In the genomic region with DNA sequence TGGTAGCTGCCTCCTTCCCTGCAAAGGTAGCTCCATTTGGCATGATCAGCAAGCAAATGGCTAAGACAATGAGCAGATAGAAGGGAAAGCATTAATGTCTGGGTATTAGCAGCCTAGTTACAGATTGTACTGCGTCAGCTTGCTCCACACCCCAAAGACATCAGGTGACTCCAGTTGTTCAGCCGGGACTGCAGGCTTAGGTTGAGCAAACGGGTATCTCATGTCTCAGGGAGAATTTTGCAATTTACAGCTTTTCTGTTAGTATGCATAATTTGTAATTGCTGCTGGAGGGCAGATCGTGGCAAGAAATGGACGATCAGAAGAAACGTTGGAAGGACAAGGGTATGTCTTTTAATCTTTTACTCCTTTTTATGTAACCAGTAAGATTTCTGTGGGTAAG, we compare ENCODE assay signal across 10 mouse cellular contexts. TPM values are rescaled to one million over a fixed set of nuclear protein-coding genes. Genes with fewer than 3 reads are reported as not detected.
A peak's percentile ranks its signal among the peaks of the same experiment; 100 is the strongest.
DNase-seq lines count a peak whose midpoint lies in the region; ATAC-seq and TF ChIP-seq lines count a peak whose summit lies in the region.
"Had no signal": no experiment of that assay in that cellular context is flagged by ENCODE, and none has a peak within 500 bp of the region (broad histone marks: within the 10 kb centered on the region; RNA-seq: fewer than 3 reads in every experiment).

No protein-coding gene starts in this region.

- no peak for TF ChIP-seq CTCF in lung, postnatal 0 days (IDR thresholded peaks at IDR 0.05)

- no peak overlapping the region for H3K27ac ChIP-seq in lung, postnatal 0 days (ENCODE audit: low read length)
- H3K27ac ChIP-seq: neural tube, embryonic 12.5 days had no signal

- H3K4me2 ChIP-seq in lung, postnatal 0 days (replicated peaks; ENCODE audit: low read depth, low read length) = no peak overlapping the region
- H3K4me2 ChIP-seq: neural tube, embryonic 12.5 days had no signal

- H3K27me3 ChIP-seq in lung, postnatal 0 days (replicated peaks; ENCODE audit: insufficient read depth, low read length) = no peaks in the 10 kb centered on the region
- H3K27me3 ChIP-seq: neural tube, embryonic 12.5 days; Patski had no signal

- H3K9me3 ChIP-seq in lung, postnatal 0 days (ENCODE audit: low read length) = no peaks in the 10 kb centered on the region
- H3K9me3 ChIP-seq: neural tube, embryonic 12.5 days had no signal

- WGBS in lung, postnatal 0 days = 44% methylated on average over 6 of the region's 6 CpGs

- peak; percentile 30 for DNase-seq in layer of hippocampus, adult 11-12 months (ENCODE audit: low spot score)
- no peak for DNase-seq in layer of hippocampus, adult 9-10 months (ENCODE audit: low spot score)
- peak; percentile 40 for DNase-seq in adrenal gland, postnatal 14 days
- peak; percentile 18 for DNase-seq in induced T-regulatory cell, adult 2 months (ENCODE audit: low read depth)
- DNase-seq in lung, postnatal 0 days (ENCODE audit: low spot score) = peak; percentile 39
- DNase-seq in telencephalon, adult 2 months (ENCODE audit: low read depth, low spot score) = peak; percentile 63
- DNase-seq in cerebellum, adult 9-10 months = no peak

- no peaks in the 10 kb centered on the region for H3K4me1 ChIP-seq in lung, postnatal 0 days (ENCODE audit: insufficient read depth, low read depth, low read length)
- H3K4me1 ChIP-seq: neural tube, embryonic 12.5 days had no signal

- H3K9ac ChIP-seq in lung, postnatal 0 days (replicated peaks; ENCODE audit: low read depth) = no peak overlapping the region
- H3K9ac ChIP-seq: neural tube, embryonic 12.5 days had no signal

- H3K36me3 ChIP-seq in lung, postnatal 0 days (ENCODE audit: insufficient read depth, low read length) = no peaks in the 10 kb centered on the region
- H3K36me3 ChIP-seq: neural tube, embryonic 12.5 days had no signal

- ATAC-seq in lung, postnatal 0 days = peak; percentile 32; the same call in 1 of the 2 replicates
- no peak for ATAC-seq in inflammation-experienced regulatory T-cells, adult 6 months
- ATAC-seq: Patski had no signal

- H3K4me3 ChIP-seq in lung, postnatal 0 days (ENCODE audit: low read depth, low read length) = no peak overlapping the region
- H3K4me3 ChIP-seq: neural tube, embryonic 12.5 days had no signal

- no peak for TF ChIP-seq EP300 in lung, postnatal 0 days (IDR thresholded peaks at IDR 0.05)

RNA-seq across cellular contexts. Expression of a gene that starts 25.8 kb away (rescaled TPM):
- 304 and 307 TPM in 2 replicates for total RNA-seq in adrenal gland, postnatal 14 days (2021)
- 57.6 and 67.9 TPM in 2 replicates for polyA plus RNA-seq in lung, postnatal 0 days (2015; fragmentation: Nextera tagmentation; extraction: Ambion mirVana)
- 10 to 100 TPM; 16.3 to 26.1 (median 25.6) TPM for polyA plus RNA-seq in inflammation-experienced regulatory T-cells, adult 6 months (2017; shearing (Covaris generic))

Comparison
In these comparisons a context has a peak if more than half of its experiments do, and no peak if none do; other contexts are left out.
1. DNase-seq: peak in layer of hippocampus, adult 11-12 months (single experiment), adrenal gland, postnatal 14 days (single experiment), induced T-regulatory cell, adult 2 months (single experiment), lung, postnatal 0 days (single experiment) and telencephalon, adult 2 months (single experiment); none in layer of hippocampus, adult 9-10 months (single experiment) and cerebellum, adult 9-10 months (single experiment).